Mouse (Mus musculus) hindbrain, embryonic 16.5 days (tissue): Measurements from ENCODE around the gene Lrrc26. TPM values are rescaled to one million over a fixed set of nuclear protein-coding genes. Genes with fewer than 3 reads are reported as not detected.

Source experiments
- polyA plus RNA-seq: library from polyadenylated mRNA; unstranded; fragments of >200 nt; fragmentation: Nextera tagmentation; extraction: Ambion mirVana; gene quantifications from 2 replicates; pipeline ENCODE4 v1.2.1, GENCODE M21; 2015

Lrrc26 gene
- polyA plus RNA-seq, 1 experiment from 2014 or later: 0.13 TPM

Other genes with a start within 250 kb of the Lrrc26 start
- 173 and 174 TPM in 2 replicates for gene Nsmf, start 235.6 kb upstream of the Lrrc26 start, polyA plus RNA-seq
- gene Entpd8, start 209.6 kb upstream of the Lrrc26 start, polyA plus RNA-seq: not detected in 2 replicates
- not detected in 2 replicates for gene Noxa1, start 194.8 kb upstream of the Lrrc26 start, polyA plus RNA-seq
- gene Nrarp, start 109.2 kb upstream of the Lrrc26 start, polyA plus RNA-seq: 13.6 and 16.3 TPM in 2 replicates
- gene Tor4a, start 93.0 kb upstream of the Lrrc26 start, polyA plus RNA-seq: 2.1 and 2.3 TPM in 2 replicates
- 105 and 112 TPM in 2 replicates for gene Nelfb, start 78.4 kb upstream of the Lrrc26 start, polyA plus RNA-seq
- not detected in 2 replicates for gene Stpg3, start 75.3 kb upstream of the Lrrc26 start, polyA plus RNA-seq
- gene Fam166a, start 71.2 kb upstream of the Lrrc26 start, polyA plus RNA-seq: 0.39 and 1.0 TPM in 2 replicates
- 486 and 553 TPM in 2 replicates for gene Tubb4b, start 65.2 kb upstream of the Lrrc26 start, polyA plus RNA-seq
- not detected in 2 replicates for gene Slc34a3, start 55.6 kb upstream of the Lrrc26 start, polyA plus RNA-seq
- gene Rnf224, start 53.1 kb upstream of the Lrrc26 start, polyA plus RNA-seq: not detected in 2 replicates
- gene Rnf208, start 47.7 kb upstream of the Lrrc26 start, polyA plus RNA-seq: 166 and 207 TPM in 2 replicates
- 0.24 TPM in 1 of 2 replicates, not detected in the other for gene Cysrt1, start 47.5 kb upstream of the Lrrc26 start, polyA plus RNA-seq
- gene AL732309.1, start 43.1 kb upstream of the Lrrc26 start, polyA plus RNA-seq: 4.2 and 5.1 TPM in 2 replicates
- 15.8 and 16.6 TPM in 2 replicates for gene Tmem203, start 34.5 kb upstream of the Lrrc26 start, polyA plus RNA-seq
- 20.3 TPM in 2 replicates for gene Tprn, start 27.3 kb upstream of the Lrrc26 start, polyA plus RNA-seq
- gene Ssna1, start 17.5 kb upstream of the Lrrc26 start, polyA plus RNA-seq: 181 and 183 TPM in 2 replicates
- 137 and 147 TPM in 2 replicates for gene Anapc2, start 17.4 kb upstream of the Lrrc26 start, polyA plus RNA-seq
- gene Tmem210, start 1.8 kb upstream of the Lrrc26 start, polyA plus RNA-seq: not detected in 2 replicates
- 56.9 and 65.8 TPM in 2 replicates for gene Grin1, start 29.3 kb downstream of the Lrrc26 start, polyA plus RNA-seq
- gene Man1b1, start 42.4 kb downstream of the Lrrc26 start, polyA plus RNA-seq: 41.6 and 48.3 TPM in 2 replicates
- gene Dpp7, start 66.4 kb downstream of the Lrrc26 start, polyA plus RNA-seq: 26.4 and 27.8 TPM in 2 replicates
- gene Uap1l1, start 75.8 kb downstream of the Lrrc26 start, polyA plus RNA-seq: 8.8 and 10.9 TPM in 2 replicates
- gene Sapcd2, start 82.4 kb downstream of the Lrrc26 start, polyA plus RNA-seq: 15.7 and 17.2 TPM in 2 replicates
- gene Entpd2, start 106.0 kb downstream of the Lrrc26 start, polyA plus RNA-seq: 6.7 and 7.4 TPM in 2 replicates
- gene Npdc1, start 109.4 kb downstream of the Lrrc26 start, polyA plus RNA-seq: 481 and 505 TPM in 2 replicates
- 0.19 and 0.23 TPM in 2 replicates for gene Fut7, start 133.4 kb downstream of the Lrrc26 start, polyA plus RNA-seq
- gene Abca2, start 138.8 kb downstream of the Lrrc26 start, polyA plus RNA-seq: 13.5 and 15.5 TPM in 2 replicates
- 3.4 and 4.1 TPM in 2 replicates for gene Clic3, start 166.9 kb downstream of the Lrrc26 start, polyA plus RNA-seq
- 117 and 134 TPM in 2 replicates for gene Paxx, start 171.2 kb downstream of the Lrrc26 start, polyA plus RNA-seq
- gene Ptgds, start 180.1 kb downstream of the Lrrc26 start, polyA plus RNA-seq: 904 and 1,173 TPM in 2 replicates
- gene Lcn12, start 204.0 kb downstream of the Lrrc26 start, polyA plus RNA-seq: not detected in 2 replicates
- gene Fbxw5, start 210.8 kb downstream of the Lrrc26 start, polyA plus RNA-seq: 136 and 153 TPM in 2 replicates
- 6.1 and 6.6 TPM in 2 replicates for gene C8g, start 211.8 kb downstream of the Lrrc26 start, polyA plus RNA-seq